Mouse (Mus musculus) forebrain, embryonic 15.5 days (tissue): Measurements from ENCODE around the gene Nfil3. TPM values are rescaled to one million over a fixed set of nuclear protein-coding genes. Genes with fewer than 3 reads are reported as not detected.

Source experiments
- ATAC-seq: fragments of 200-750 bp; cut with Nextera tagmentation; replicated peaks from 2 replicates; pipeline ENCODE4 v1.8.0; 2017; ENCODE audit warnings: mild to moderate bottlenecking, moderate TSS enrichment, moderate library complexity
- H3K27ac ChIP-seq: fragments of 300-500 bp; sonication (generic); replicated peaks from 2 replicates; pipeline ENCODE4 v1.5.1; 2015; ENCODE audit warnings: mild to moderate bottlenecking, inconsistent platforms
- H3K27me3 ChIP-seq: fragments of 300-500 bp; sonication (generic); 2 replicates; pipeline ENCODE4 v1.6.1; 2015; ENCODE audit warnings: inconsistent platforms
- H3K36me3 ChIP-seq: fragments of 300-500 bp; sonication (generic); 2 replicates; pipeline ENCODE4 v1.6.1; 2015; ENCODE audit warnings: mild to moderate bottlenecking, inconsistent platforms
- H3K4me1 ChIP-seq: fragments of 300-500 bp; sonication (generic); 2 replicates; pipeline ENCODE4 v1.6.1; 2015; ENCODE audit warnings: inconsistent platforms
- H3K4me2 ChIP-seq: fragments of 300-500 bp; sonication (generic); replicated peaks from 2 replicates; pipeline ENCODE4 v1.6.1; 2015; ENCODE audit warnings: mild to moderate bottlenecking, inconsistent platforms
- H3K4me3 ChIP-seq: fragments of 300-500 bp; sonication (generic); 2 replicates; pipeline ENCODE4 v1.5.1; 2015; ENCODE audit warnings: mild to moderate bottlenecking, inconsistent platforms
- H3K9ac ChIP-seq: fragments of 300-500 bp; sonication (generic); replicated peaks from 2 replicates; pipeline ENCODE4 v1.6.1; 2015; ENCODE audit warnings: mild to moderate bottlenecking, inconsistent platforms
- H3K9me3 ChIP-seq: fragments of 300-500 bp; sonication (generic); 2 replicates; pipeline ENCODE4 v1.6.1; 2016; ENCODE audit warnings: inconsistent platforms
- WGBS: fragments of 180-500 bp; shearing (Covaris S2); methylation state at CpG from one replicate; pipeline ENCODE4 v1.1.7; 2015; ENCODE audit warnings: mixed read lengths; 5-methylcytosine and 5-hydroxymethylcytosine counted together
- polyA plus RNA-seq: library from polyadenylated mRNA; unstranded; fragments of >200 nt; fragmentation: Nextera tagmentation; extraction: Ambion mirVana; gene quantifications from 2 replicates; pipeline ENCODE4 v1.2.1, GENCODE M21; 2015

Gene Nfil3
- polyA plus RNA-seq, 1 experiment from 2014 or later: 55.6 TPM

GRCm38 (mm10) chr13:52980211-52980950 lies 492 bp downstream of the Nfil3 start:
- Histone ChIP-seq H3K27ac (peak overlapping the region; percentile 96), H3K27me3 (no peaks in the 10 kb centered on the region), H3K9me3 (no peaks in the 10 kb centered on the region), H3K4me2 (peak overlapping the region; percentile 96), H3K36me3 (no peaks in the 10 kb centered on the region), H3K4me1 (peaks cover 37% of the 10 kb centered on the region), H3K9ac (peak overlapping the region; percentile 95), H3K4me3 (peak overlapping the region; percentile 97)
- WGBS: under 1% methylated on average over 73 of the region's 77 CpGs
- peak; percentile 74 for ATAC-seq

GRCm38 (mm10) chr13:52979331-52980051 lies 1.4 kb downstream of the Nfil3 start:
- Histone ChIP-seq H3K9me3 (no peaks in the 10 kb centered on the region), H3K4me3 (peak overlapping the region; percentile 97), H3K27ac (peak overlapping the region; percentile 96), H3K27me3 (no peaks in the 10 kb centered on the region), H3K9ac (peak overlapping the region; percentile 95), H3K4me2 (peak overlapping the region; percentile 96), H3K4me1 (peaks cover 43% of the 10 kb centered on the region), H3K36me3 (no peaks in the 10 kb centered on the region)
- under 1% methylated on average over 22 of the region's 22 CpGs for WGBS
- no peak for ATAC-seq

- peak overlapping the region; percentile 93 for H3K27ac ChIP-seq
- WGBS: under 1% methylated on average over 61 of the region's 64 CpGs
- no peaks in the 10 kb centered on the region for H3K27me3 ChIP-seq
- peak overlapping the region; percentile 90 for H3K9ac ChIP-seq
- ATAC-seq: peak; percentile 18; the same call in 1 of the 2 replicates
- H3K4me1 ChIP-seq: peaks cover 43% of the 10 kb centered on the region
- peak overlapping the region; percentile 97 for H3K4me3 ChIP-seq
- no peaks in the 10 kb centered on the region for H3K36me3 ChIP-seq
- peak overlapping the region; percentile 96 for H3K4me2 ChIP-seq
- H3K9me3 ChIP-seq: no peaks in the 10 kb centered on the region
Observed at GRCm38 (mm10) chr13:52978321-52978981, 2.4 kb downstream of the Nfil3 start.

- H3K4me3 ChIP-seq: peak overlapping the region; percentile 97
- ATAC-seq: no peak
- H3K36me3 ChIP-seq: no peaks in the 10 kb centered on the region
- peaks cover 43% of the 10 kb centered on the region for H3K4me1 ChIP-seq
- no peaks in the 10 kb centered on the region for H3K27me3 ChIP-seq
- H3K9ac ChIP-seq: peak overlapping the region; percentile 90
- 38% methylated on average over 4 of the region's 4 CpGs for WGBS
- H3K4me2 ChIP-seq: peak overlapping the region; percentile 96
- no peaks in the 10 kb centered on the region for H3K9me3 ChIP-seq
- H3K27ac ChIP-seq: peak overlapping the region; percentile 93
Observed at GRCm38 (mm10) chr13:52977757-52978156, 3.1 kb downstream of the Nfil3 start.

- Histone ChIP-seq H3K4me1 (peaks cover 38% of the 10 kb centered on the region), H3K9me3 (no peaks in the 10 kb centered on the region), H3K9ac (peak overlapping the region; percentile 90; the same call in 1 of the 2 replicates), H3K4me2 (peak overlapping the region; percentile 96), H3K27me3 (no peaks in the 10 kb centered on the region), H3K36me3 (no peaks in the 10 kb centered on the region), H3K4me3 (peak overlapping the region; percentile 97), H3K27ac (peak overlapping the region; percentile 93; the same call in 1 of the 2 replicates)
- ATAC-seq: no peak
- WGBS: 68% methylated on average over 9 of the region's 9 CpGs
Observed at GRCm38 (mm10) chr13:52977221-52977609, 3.7 kb downstream of the Nfil3 start.

- no peaks in the 10 kb centered on the region for H3K9me3 ChIP-seq
- H3K27ac ChIP-seq: no peak overlapping the region; the same call in 1 of the 2 replicates
- peak overlapping the region; percentile 97 for H3K4me3 ChIP-seq
- no peaks in the 10 kb centered on the region for H3K27me3 ChIP-seq
- WGBS: 7% methylated on average over 16 of the region's 16 CpGs
- 0 out of 2 replicates have a peak overlapping the region, but pooled peaks have one; percentile 90 for H3K9ac ChIP-seq
- no peaks in the 10 kb centered on the region for H3K36me3 ChIP-seq
- ATAC-seq: no peak
- H3K4me2 ChIP-seq: peak overlapping the region; percentile 96
- peaks cover 33% of the 10 kb centered on the region for H3K4me1 ChIP-seq
Observed at GRCm38 (mm10) chr13:52976510-52977220, 4.2 kb downstream of the Nfil3 start.

GRCm38 (mm10) chr13:52976130-52976509 lies 4.8 kb downstream of the Nfil3 start:
- no peak for ATAC-seq
- peak overlapping the region; percentile 97 for H3K4me3 ChIP-seq
- H3K9me3 ChIP-seq: no peaks in the 10 kb centered on the region
- peak overlapping the region; percentile 96 for H3K4me2 ChIP-seq
- H3K27ac ChIP-seq: no peak overlapping the region
- WGBS: 5% methylated on average over 8 of the region's 8 CpGs
- H3K36me3 ChIP-seq: no peaks in the 10 kb centered on the region
- no peaks in the 10 kb centered on the region for H3K27me3 ChIP-seq
- 0 out of 2 replicates have a peak overlapping the region, but pooled peaks have one; percentile 11 for H3K9ac ChIP-seq
- H3K4me1 ChIP-seq: peaks cover 30% of the 10 kb centered on the region

GRCm38 (mm10) chr13:52974676-52975075 lies 6.2 kb downstream of the Nfil3 start:
- Histone ChIP-seq H3K27me3 (no peaks in the 10 kb centered on the region), H3K9ac (no peak overlapping the region), H3K9me3 (no peaks in the 10 kb centered on the region), H3K27ac (no peak overlapping the region), H3K4me2 (no peak overlapping the region), H3K36me3 (no peaks in the 10 kb centered on the region), H3K4me1 (peaks cover 30% of the 10 kb centered on the region), H3K4me3 (no peak overlapping the region)
- no peak for ATAC-seq
- WGBS: 79% methylated on average over 3 of the region's 3 CpGs

- 87% methylated on average over 10 of the region's 10 CpGs for WGBS
- H3K4me3 ChIP-seq: no peak overlapping the region
- no peaks in the 10 kb centered on the region for H3K9me3 ChIP-seq
- ATAC-seq: no peak
- H3K9ac ChIP-seq: no peak overlapping the region
- peaks cover 2% of the 10 kb centered on the region for H3K36me3 ChIP-seq
- peaks cover 30% of the 10 kb centered on the region for H3K4me1 ChIP-seq
- no peak overlapping the region for H3K4me2 ChIP-seq
- no peaks in the 10 kb centered on the region for H3K27me3 ChIP-seq
- H3K27ac ChIP-seq: no peak overlapping the region
Observed at GRCm38 (mm10) chr13:52973427-52973826, 7.4 kb downstream of the Nfil3 start.

- Histone ChIP-seq H3K4me1 (peaks cover 28% of the 10 kb centered on the region), H3K9me3 (no peaks in the 10 kb centered on the region), H3K27ac (no peak overlapping the region), H3K27me3 (no peaks in the 10 kb centered on the region), H3K9ac (no peak overlapping the region), H3K36me3 (peaks cover 10% of the 10 kb centered on the region), H3K4me2 (no peak overlapping the region), H3K4me3 (no peak overlapping the region)
- WGBS: 89% methylated on average over 3 of the region's 3 CpGs
- ATAC-seq: no peak
Observed at GRCm38 (mm10) chr13:52972626-52973025, 8.2 kb downstream of the Nfil3 start.

- Histone ChIP-seq H3K4me3 (no peak overlapping the region), H3K36me3 (peaks cover 27% of the 10 kb centered on the region), H3K27ac (no peak overlapping the region), H3K9me3 (no peaks in the 10 kb centered on the region), H3K4me1 (peaks cover 10% of the 10 kb centered on the region), H3K4me2 (no peak overlapping the region), H3K9ac (no peak overlapping the region), H3K27me3 (no peaks in the 10 kb centered on the region)
- no peak for ATAC-seq
- 89% methylated on average over 6 of the region's 6 CpGs for WGBS
Observed at GRCm38 (mm10) chr13:52970876-52971275, 10.0 kb downstream of the Nfil3 start.
